Mouse (Mus musculus) ES-E14 (cell line): ENCODE data around the gene Tmem63c.

Experiments used
- CHD2 ChIP-seq: IDR thresholded peaks from 2 replicates; pipeline ENCODE4 v1.6.1; 2014; ENCODE audit warnings: mild to moderate bottlenecking, low read depth, low read length, inconsistent platforms
- HCFC1 ChIP-seq: IDR thresholded peaks from 2 replicates; pipeline ENCODE4 v1.6.1; 2012; ENCODE audit warnings: low read length, inconsistent platforms, borderline replicate concordance; ENCODE audit not compliant: insufficient read depth
- ZC3H11A ChIP-seq: IDR thresholded peaks from 2 replicates; pipeline ENCODE4 v1.6.1; 2012; ENCODE audit warnings: low read depth, mild to moderate bottlenecking, inconsistent platforms, low read length, borderline replicate concordance
- ZNF384 ChIP-seq: IDR thresholded peaks from 2 replicates; pipeline ENCODE4 v1.6.1; 2012; ENCODE audit warnings: low read depth, low read length, inconsistent platforms

DNA sequence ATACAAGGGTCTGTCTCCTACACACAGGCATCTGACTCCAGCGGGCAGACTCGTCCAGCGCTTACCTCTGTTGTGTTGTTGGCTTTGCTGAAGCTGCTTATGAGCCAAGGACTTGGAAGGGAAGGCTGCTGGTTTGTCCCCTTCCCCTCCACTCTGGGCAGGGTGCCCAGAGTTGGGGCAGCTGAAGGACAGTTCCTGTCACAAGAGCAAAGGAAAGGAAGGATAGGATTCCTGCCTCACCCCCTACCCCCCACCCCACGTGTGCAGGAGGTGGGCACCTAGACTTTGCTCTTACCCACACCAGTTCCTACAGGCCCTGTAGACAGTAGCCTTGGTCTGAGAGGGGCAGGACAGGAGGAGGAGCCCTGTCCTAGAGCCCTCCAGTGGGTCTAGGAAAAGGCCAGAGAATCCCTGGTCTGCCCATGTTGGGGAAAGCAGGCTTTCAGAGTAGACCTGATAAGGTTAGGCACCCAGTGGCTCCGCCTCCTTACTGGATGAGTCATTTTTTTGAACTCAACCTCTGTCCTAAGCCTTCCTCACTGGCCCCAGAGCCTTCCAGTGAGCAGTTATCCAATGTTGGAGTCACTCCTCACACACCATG is 10.1 kb downstream of the Tmem63c start:
- TF ChIP-seq HCFC1: no peak
- TF ChIP-seq ZC3H11A: no peak
- no peak for TF ChIP-seq CHD2
- no peak for TF ChIP-seq ZNF384
